ENCODE assay signal across 19 mouse cellular contexts in genomic region chr2:180205083-180205955, GRCm38 (mm10). TPM values are rescaled to one million over a fixed set of nuclear protein-coding genes. Genes with fewer than 3 reads are reported as not detected.
DNase-seq lines count a peak whose midpoint lies in the region; ATAC-seq and TF ChIP-seq lines count a peak whose summit lies in the region.
"Had no signal": no experiment of that assay in that cellular context is flagged by ENCODE, and none has a peak within 500 bp of the region (broad histone marks: within the 10 kb centered on the region; RNA-seq: fewer than 3 reads in every experiment).

No protein-coding gene starts in this region.

- H3K4me1 ChIP-seq in forebrain, embryonic 15.5 days, result peaks cover 7% of the 10 kb centered on the region; the same call in 1 of the 2 replicates
- peaks cover 3% of the 10 kb centered on the region; the same call in 1 of the 2 replicates for H3K4me1 ChIP-seq in forebrain, embryonic 10.5 days
- peaks cover 18% of the 10 kb centered on the region; the same call in 1 of the 2 replicates for H3K4me1 ChIP-seq in hindbrain, embryonic 14.5 days (replicated peaks; ENCODE audit: control insufficient read depth, insufficient read depth, low read length)
- peaks cover 11% of the 10 kb centered on the region for H3K4me1 ChIP-seq in midbrain, embryonic 15.5 days
- H3K4me1 ChIP-seq: liver, embryonic 13.5 days had no signal

- no peaks in the 10 kb centered on the region for H3K27me3 ChIP-seq in forebrain, embryonic 15.5 days
- no peaks in the 10 kb centered on the region for H3K27me3 ChIP-seq in forebrain, embryonic 10.5 days (ENCODE audit: poor library complexity, severe bottlenecking)
- H3K27me3 ChIP-seq in hindbrain, embryonic 14.5 days (ENCODE audit: control insufficient read depth, insufficient read depth, low read length), result no peaks in the 10 kb centered on the region
- no peaks in the 10 kb centered on the region for H3K27me3 ChIP-seq in midbrain, embryonic 15.5 days (replicated peaks)
- H3K27me3 ChIP-seq: liver, embryonic 13.5 days; Patski had no signal

- no peaks in the 10 kb centered on the region for H3K36me3 ChIP-seq in forebrain, embryonic 15.5 days
- peaks cover 30% of the 10 kb centered on the region for H3K36me3 ChIP-seq in forebrain, embryonic 10.5 days (replicated peaks)
- H3K36me3 ChIP-seq in hindbrain, embryonic 14.5 days (replicated peaks; ENCODE audit: control insufficient read depth, insufficient read depth), result no peaks in the 10 kb centered on the region
- H3K36me3 ChIP-seq in midbrain, embryonic 15.5 days (replicated peaks), result no peaks in the 10 kb centered on the region
- H3K36me3 ChIP-seq: liver, embryonic 13.5 days had no signal

- no peaks in the 10 kb centered on the region for H3K9me3 ChIP-seq in forebrain, embryonic 15.5 days
- no peaks in the 10 kb centered on the region for H3K9me3 ChIP-seq in forebrain, embryonic 10.5 days
- no peaks in the 10 kb centered on the region for H3K9me3 ChIP-seq in hindbrain, embryonic 14.5 days (ENCODE audit: control insufficient read depth, low read length)
- no peaks in the 10 kb centered on the region for H3K9me3 ChIP-seq in midbrain, embryonic 15.5 days
- H3K9me3 ChIP-seq: heart, embryonic 10.5 days; liver, embryonic 13.5 days had no signal

- DNase-seq in forebrain, embryonic 10.5 days (ENCODE audit: extremely low spot score, low spot score), result no peak
- DNase-seq in brain, embryonic 14.5 days (ENCODE audit: low read depth), result peak; percentile 65
- DNase-seq in hindbrain, embryonic 14.5 days (ENCODE audit: low spot score), result peak; percentile 49
- no peak for DNase-seq in natural killer cell, adult 2 months (ENCODE audit: low spot score in 2 of 2)
- no peak for DNase-seq in right cerebral cortex, adult 18-20 months
- no peak for DNase-seq in layer of hippocampus, adult 8-10 months (ENCODE audit: low spot score in 2 of 2)
- DNase-seq: cerebellum, postnatal 25 days; gastrocnemius, postnatal 10 days; heart, postnatal 4 days; kidney, adult 11 months; kidney, postnatal 25 days; layer of hippocampus, postnatal 36 days; liver, embryonic 13.5 days; right cerebral cortex, postnatal 14 days; thymus, postnatal 4 days had no signal

- WGBS in forebrain, embryonic 15.5 days, result 80% methylated on average over 12 of the region's 12 CpGs
- WGBS in forebrain, embryonic 10.5 days, result 89% methylated on average over 12 of the region's 12 CpGs
- WGBS in hindbrain, embryonic 14.5 days, result 45% methylated on average over 12 of the region's 12 CpGs
- WGBS in midbrain, embryonic 15.5 days, result 69% methylated on average over 12 of the region's 12 CpGs

- peak; percentile 39; the same call in 1 of the 2 replicates for ATAC-seq in forebrain, embryonic 15.5 days (replicated peaks)
- peak; percentile 73 for ATAC-seq in hindbrain, embryonic 14.5 days (ENCODE audit: low FRiP score)
- peak; percentile 73 for ATAC-seq in midbrain, embryonic 15.5 days (replicated peaks)
- ATAC-seq: Patski had no signal

- TF ChIP-seq CTCF in brain, embryonic 14.5 days (IDR thresholded peaks at IDR 0.05; ENCODE audit: borderline replicate concordance, extremely low read depth, insufficient read depth, insufficient read length), result no peak

- 0 out of 2 replicates have a peak overlapping the region, but pooled peaks have one; percentile 4 for H3K9ac ChIP-seq in forebrain, embryonic 15.5 days (replicated peaks)
- H3K9ac ChIP-seq in hindbrain, embryonic 14.5 days, result no peak overlapping the region
- no peak overlapping the region for H3K9ac ChIP-seq in midbrain, embryonic 15.5 days
- H3K9ac ChIP-seq: liver, embryonic 13.5 days had no signal

- no peak for TF ChIP-seq POLR2A in brain, embryonic 14.5 days (IDR thresholded peaks at IDR 0.05; ENCODE audit: borderline replicate concordance, extremely low read depth, insufficient read depth, insufficient read length, poor library complexity, severe bottlenecking)

- no peak overlapping the region for H3K4me3 ChIP-seq in forebrain, embryonic 15.5 days
- no peak overlapping the region for H3K4me3 ChIP-seq in forebrain, embryonic 10.5 days
- H3K4me3 ChIP-seq in hindbrain, embryonic 14.5 days (replicated peaks; ENCODE audit: low read length), result no peak overlapping the region
- H3K4me3 ChIP-seq in midbrain, embryonic 15.5 days, result no peak overlapping the region
- H3K4me3 ChIP-seq: heart, embryonic 10.5 days; liver, embryonic 13.5 days had no signal

- peak overlapping the region; percentile 27 for H3K27ac ChIP-seq in forebrain, embryonic 15.5 days (replicated peaks)
- H3K27ac ChIP-seq in forebrain, embryonic 10.5 days, result no peak overlapping the region
- peak overlapping the region; percentile 82 for H3K27ac ChIP-seq in hindbrain, embryonic 14.5 days
- H3K27ac ChIP-seq in midbrain, embryonic 15.5 days, result no peak overlapping the region
- H3K27ac ChIP-seq: heart, embryonic 10.5 days; liver, embryonic 13.5 days had no signal

- no peak overlapping the region for H3K4me2 ChIP-seq in forebrain, embryonic 15.5 days (replicated peaks)
- H3K4me2 ChIP-seq in hindbrain, embryonic 14.5 days (replicated peaks), result 0 out of 2 replicates have a peak overlapping the region, but pooled peaks have one; percentile 8
- no peak overlapping the region for H3K4me2 ChIP-seq in midbrain, embryonic 15.5 days
- H3K4me2 ChIP-seq: liver, embryonic 13.5 days had no signal

RNA-seq across cellular contexts. Expression of gene Lama5, which starts 20.3 kb away (rescaled TPM):
- 3.0 and 3.1 TPM in 2 replicates for polyA plus RNA-seq in forebrain, embryonic 15.5 days (2015; fragmentation: Nextera tagmentation; extraction: Ambion mirVana)
- polyA plus RNA-seq in forebrain, embryonic 10.5 days (2016; fragmentation: Nextera tagmentation; extraction: Ambion mirVana), result 10.7 and 11.2 TPM in 2 replicates
- 7.7 and 9.5 TPM in 2 replicates for polyA plus RNA-seq in brain, embryonic 14.5 days (2012; rRNA removed)
- 2.6 and 2.9 TPM in 2 replicates for polyA plus RNA-seq in hindbrain, embryonic 14.5 days (2014; fragmentation: Nextera tagmentation; extraction: Ambion mirVana)
- 1.6 and 1.7 TPM in 2 replicates for polyA plus RNA-seq in midbrain, embryonic 15.5 days (2015; fragmentation: Nextera tagmentation; extraction: Ambion mirVana)
- total RNA-seq in layer of hippocampus, adult 8-10 months (2022), result 10 to 100 TPM in 2 of 4 experiments, 1 to 10 TPM in 2; 7.6 to 11.7 (median 10.2) TPM

RNA-seq across cellular contexts. Expression of gene Adrm1, which starts 34.0 kb away (rescaled TPM):
- polyA plus RNA-seq in forebrain, embryonic 15.5 days (2015; fragmentation: Nextera tagmentation; extraction: Ambion mirVana), result 201 and 206 TPM in 2 replicates
- polyA plus RNA-seq in forebrain, embryonic 10.5 days (2016; fragmentation: Nextera tagmentation; extraction: Ambion mirVana), result 271 and 281 TPM in 2 replicates
- polyA plus RNA-seq in brain, embryonic 14.5 days (2012; rRNA removed), result 124 and 148 TPM in 2 replicates
- 148 and 149 TPM in 2 replicates for polyA plus RNA-seq in hindbrain, embryonic 14.5 days (2014; fragmentation: Nextera tagmentation; extraction: Ambion mirVana)
- polyA plus RNA-seq in midbrain, embryonic 15.5 days (2015; fragmentation: Nextera tagmentation; extraction: Ambion mirVana), result 205 and 213 TPM in 2 replicates
- 100 to 1,000 TPM in 3 of 4 experiments, 10 to 100 TPM in 1; 97.9 to 107 (median 104) TPM for total RNA-seq in layer of hippocampus, adult 8-10 months (2022)

RNA-seq across cellular contexts. Expression of gene Rps21, which starts 51.9 kb away (rescaled TPM):
- polyA plus RNA-seq in forebrain, embryonic 15.5 days (2015; fragmentation: Nextera tagmentation; extraction: Ambion mirVana), result 407 and 432 TPM in 2 replicates
- 560 and 577 TPM in 2 replicates for polyA plus RNA-seq in forebrain, embryonic 10.5 days (2016; fragmentation: Nextera tagmentation; extraction: Ambion mirVana)
- polyA plus RNA-seq in brain, embryonic 14.5 days (2012; rRNA removed), result 2,108 and 3,314 TPM in 2 replicates
- 372 and 509 TPM in 2 replicates for polyA plus RNA-seq in hindbrain, embryonic 14.5 days (2014; fragmentation: Nextera tagmentation; extraction: Ambion mirVana)
- 284 and 315 TPM in 2 replicates for polyA plus RNA-seq in midbrain, embryonic 15.5 days (2015; fragmentation: Nextera tagmentation; extraction: Ambion mirVana)
- 100 to 1,000 TPM; 566 to 881 (median 750) TPM for total RNA-seq in layer of hippocampus, adult 8-10 months (2022)

Comparison
In these comparisons a context has a peak if more than half of its experiments do, and no peak if none do; other contexts are left out.
1. H3K27ac ChIP-seq: peak in forebrain, embryonic 15.5 days (single experiment) and hindbrain, embryonic 14.5 days (single experiment); none in forebrain, embryonic 10.5 days (single experiment) and midbrain, embryonic 15.5 days (single experiment).
2. DNase-seq: peak in brain, embryonic 14.5 days (single experiment) and hindbrain, embryonic 14.5 days (single experiment); none in forebrain, embryonic 10.5 days (single experiment), natural killer cell, adult 2 months (0 of 2), right cerebral cortex, adult 18-20 months (single experiment) and layer of hippocampus, adult 8-10 months (0 of 2).
3. Peak in every context shown above with its lines, with median percentiles within 50 percentile points of each other: ATAC-seq.